Mouse (Mus musculus) midbrain, embryonic 12.5 days (tissue): ENCODE measurements around the gene Jag2. TPM values are rescaled to one million over a fixed set of nuclear protein-coding genes. Genes with fewer than 3 reads are reported as not detected.
A peak's percentile ranks its signal among the peaks of the same experiment; 100 is the strongest.

Experiments
- ATAC-seq: fragments of 200-750 bp; cut with Nextera tagmentation; 2 replicates; pipeline ENCODE4 v1.8.0; 2017; ENCODE audit warnings: low read depth, moderate TSS enrichment, moderate library complexity; ENCODE audit not compliant: low FRiP score
- H3K27ac ChIP-seq: fragments of 300-500 bp; sonication (generic); replicated peaks from 2 replicates; pipeline ENCODE4 v1.5.1; 2016; ENCODE audit warnings: mild to moderate bottlenecking
- H3K27me3 ChIP-seq: fragments of 300-500 bp; sonication (generic); 2 replicates; pipeline ENCODE4 v1.6.1; 2016; ENCODE audit warnings: mild to moderate bottlenecking
- H3K36me3 ChIP-seq: fragments of 300-500 bp; sonication (generic); 2 replicates; pipeline ENCODE4 v1.6.1; 2016
- H3K4me1 ChIP-seq: fragments of 300-500 bp; sonication (generic); 2 replicates; pipeline ENCODE4 v1.6.1; 2016
- H3K4me2 ChIP-seq: fragments of 300-500 bp; sonication (generic); replicated peaks from 2 replicates; pipeline ENCODE4 v1.6.1; 2016; ENCODE audit warnings: mild to moderate bottlenecking, moderate library complexity
- H3K4me3 ChIP-seq: fragments of 300-500 bp; sonication (generic); 2 replicates; pipeline ENCODE4 v1.5.1; 2016; ENCODE audit warnings: mild to moderate bottlenecking
- H3K9ac ChIP-seq: fragments of 300-500 bp; sonication (generic); replicated peaks from 2 replicates; pipeline ENCODE4 v1.6.1; 2016; ENCODE audit warnings: mild to moderate bottlenecking, moderate library complexity
- H3K9me3 ChIP-seq: fragments of 300-500 bp; sonication (generic); 2 replicates; pipeline ENCODE4 v1.6.1; 2016; ENCODE audit warnings: mild to moderate bottlenecking
- WGBS: fragments of 180-500 bp; shearing (Covaris S2); methylation state at CpG from one replicate; pipeline ENCODE4 v1.1.7; 2016; 5-methylcytosine and 5-hydroxymethylcytosine counted together
- polyA plus RNA-seq: library from polyadenylated mRNA; unstranded; fragments of >200 nt; fragmentation: Nextera tagmentation; extraction: Ambion mirVana; gene quantifications from 2 replicates; pipeline ENCODE4 v1.2.1, GENCODE M21; 2016

Gene Jag2
- polyA plus RNA-seq, 1 experiment from 2014 or later: 5.8 TPM

- H3K27me3 ChIP-seq: no peaks in the 10 kb centered on the region; the same call in 1 of the 2 replicates
- no peaks in the 10 kb centered on the region for H3K9me3 ChIP-seq
- H3K4me2 ChIP-seq: no peak overlapping the region
- H3K36me3 ChIP-seq: no peaks in the 10 kb centered on the region; the same call in 1 of the 2 replicates
- H3K4me1 ChIP-seq: peaks cover 24% of the 10 kb centered on the region
- H3K4me3 ChIP-seq: no peak overlapping the region
- 89% methylated on average over 3 of the region's 3 CpGs for WGBS
- H3K9ac ChIP-seq: no peak overlapping the region
- no peak for ATAC-seq
- H3K27ac ChIP-seq: no peak overlapping the region
These were observed 23.5 kb upstream of the Jag2 start for GRCm38 (mm10) chr12:112952926-112953565.

DNA sequence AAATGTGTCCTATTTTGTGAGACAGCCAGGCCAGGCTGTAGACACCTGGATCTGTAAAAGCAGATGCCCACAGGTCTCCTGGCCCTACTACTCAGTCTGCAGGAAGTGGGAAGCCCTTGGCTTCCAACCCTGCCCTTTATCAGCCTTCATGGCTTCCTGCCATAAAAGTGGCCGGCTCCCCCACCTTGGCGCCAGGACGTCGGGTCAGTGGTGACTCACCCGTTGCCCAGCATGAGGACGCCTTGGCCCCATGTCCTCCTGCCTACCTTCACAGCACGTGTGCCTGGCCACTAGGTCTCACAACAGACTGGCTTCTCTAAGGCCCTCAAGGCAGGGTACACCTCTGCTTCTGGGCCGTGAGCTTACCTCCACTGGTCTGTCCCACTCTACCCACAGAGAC is 22.9 kb upstream of the Jag2 start:
- H3K4me1 ChIP-seq: peaks cover 24% of the 10 kb centered on the region
- no peak overlapping the region for H3K27ac ChIP-seq
- no peak for ATAC-seq
- H3K9ac ChIP-seq: no peak overlapping the region
- no peak overlapping the region for H3K4me2 ChIP-seq
- 87% methylated on average over 8 of the region's 8 CpGs for WGBS
- no peak overlapping the region for H3K4me3 ChIP-seq
- H3K36me3 ChIP-seq: no peaks in the 10 kb centered on the region; the same call in 1 of the 2 replicates
- no peaks in the 10 kb centered on the region for H3K9me3 ChIP-seq
- H3K27me3 ChIP-seq: no peaks in the 10 kb centered on the region; the same call in 1 of the 2 replicates

- ATAC-seq: no peak
- Histone ChIP-seq H3K27ac (peak overlapping the region; percentile 86), H3K27me3 (no peaks in the 10 kb centered on the region; the same call in 1 of the 2 replicates), H3K9ac (peak overlapping the region; percentile 28; the same call in 1 of the 2 replicates), H3K4me1 (peaks cover 24% of the 10 kb centered on the region), H3K36me3 (no peaks in the 10 kb centered on the region; the same call in 1 of the 2 replicates), H3K4me2 (peak overlapping the region; percentile 88), H3K9me3 (no peaks in the 10 kb centered on the region), H3K4me3 (peak overlapping the region; percentile 63; the same call in 1 of the 2 replicates)
- WGBS: 22% methylated on average over 7 of the region's 7 CpGs
These were observed 21.7 kb upstream of the Jag2 start for GRCm38 (mm10) chr12:112951150-112951842.

GRCm38 (mm10) chr12:112950761-112951129 is 21.2 kb upstream of the Jag2 start:
- 11% methylated on average over 6 of the region's 6 CpGs for WGBS

DNA sequence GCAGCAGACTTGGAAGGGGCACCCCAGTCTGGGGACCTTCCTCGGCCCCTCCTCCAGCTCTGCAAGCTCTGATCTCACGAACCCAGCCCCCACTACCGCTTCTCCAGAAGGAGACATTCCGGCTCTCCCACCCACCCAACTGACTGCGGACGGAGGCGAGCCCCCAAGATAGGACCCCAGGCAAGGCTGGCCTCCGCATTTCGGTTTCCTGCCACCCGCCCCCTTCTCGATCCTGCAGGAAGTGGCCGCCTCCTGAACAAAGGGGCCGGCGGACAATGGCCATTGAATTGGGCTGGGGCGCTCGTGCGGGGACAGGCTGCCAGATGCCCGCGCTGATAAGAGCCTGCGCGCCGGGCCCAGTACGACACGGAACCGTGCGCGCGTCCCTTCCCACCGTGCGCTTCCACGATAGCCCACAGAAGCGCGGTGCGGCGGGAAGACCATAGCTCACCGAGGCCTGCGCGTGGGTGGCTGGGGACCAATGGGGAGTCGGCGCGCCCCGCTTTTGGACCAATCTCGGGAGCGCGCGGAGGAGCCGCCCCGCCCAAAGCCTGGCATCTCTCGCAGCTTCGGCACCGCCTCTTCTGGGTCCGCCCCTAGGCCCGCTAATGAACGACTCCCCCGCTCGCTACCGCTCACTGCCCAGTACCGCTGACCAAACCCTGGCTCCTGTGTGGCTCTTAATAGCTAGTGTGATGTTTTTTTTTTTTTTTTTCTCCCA is 20.6 kb upstream of the Jag2 start:
- Histone ChIP-seq H3K4me2 (peak overlapping the region; percentile 88), H3K9ac (peak overlapping the region; percentile 87), H3K4me1 (peaks cover 24% of the 10 kb centered on the region), H3K27me3 (no peaks in the 10 kb centered on the region; the same call in 1 of the 2 replicates), H3K36me3 (no peaks in the 10 kb centered on the region), H3K27ac (peak overlapping the region; percentile 86), H3K9me3 (no peaks in the 10 kb centered on the region), H3K4me3 (peak overlapping the region; percentile 63)
- ATAC-seq: peak; percentile 87
- WGBS: under 1% methylated on average over 58 of the region's 58 CpGs

More at GRCm38 (mm10) chr12:112950761-112951129, 21.2 kb upstream of the Jag2 start:
- ATAC-seq: peak; percentile 50
- H3K36me3 ChIP-seq: no peaks in the 10 kb centered on the region; the same call in 1 of the 2 replicates
- no peaks in the 10 kb centered on the region; the same call in 1 of the 2 replicates for H3K27me3 ChIP-seq
- peak overlapping the region; percentile 63 for H3K4me3 ChIP-seq
- peak overlapping the region; percentile 86 for H3K27ac ChIP-seq
- H3K9ac ChIP-seq: peak overlapping the region; percentile 28; the same call in 1 of the 2 replicates
- peaks cover 24% of the 10 kb centered on the region for H3K4me1 ChIP-seq
- no peaks in the 10 kb centered on the region for H3K9me3 ChIP-seq
- peak overlapping the region; percentile 88 for H3K4me2 ChIP-seq

- Histone ChIP-seq H3K4me3 (no peak overlapping the region), H3K4me1 (peaks cover 24% of the 10 kb centered on the region), H3K27ac (no peak overlapping the region), H3K27me3 (peaks cover 15% of the 10 kb centered on the region), H3K9me3 (no peaks in the 10 kb centered on the region), H3K36me3 (no peaks in the 10 kb centered on the region), H3K9ac (no peak overlapping the region), H3K4me2 (no peak overlapping the region)
- ATAC-seq: no peak
- WGBS: 24% methylated on average over 4 of the region's 4 CpGs
These were observed 17.7 kb upstream of the Jag2 start for GRCm38 (mm10) chr12:112947307-112947706.

GRCm38 (mm10) chr12:112943669-112944068 is 14.1 kb upstream of the Jag2 start:
- 85% methylated on average over 2 of the region's 2 CpGs for WGBS
- H3K4me1 ChIP-seq: peaks cover 24% of the 10 kb centered on the region

GRCm38 (mm10) chr12:112941776-112942713 is 12.5 kb upstream of the Jag2 start, which contains the start of gene Nudt14:
Gene Nudt14, minus strand, starts transcription at chr12:112942124.
- peak within 1 kb of the TSS; percentile 66 for H3K9ac ChIP-seq
- 2% methylated on average over 52 of the region's 58 CpGs for WGBS
- ATAC-seq: peak; percentile 76
- peak within 1 kb of the TSS; percentile 65 for H3K4me3 ChIP-seq
- H3K36me3 ChIP-seq: no peaks in the 10 kb centered on the region
- 0 out of 2 replicates have a peak within 1 kb of the TSS, but pooled peaks have one; percentile 43 for H3K27ac ChIP-seq
- no peaks in the 10 kb centered on the region for H3K9me3 ChIP-seq
- H3K4me2 ChIP-seq: peak within 1 kb of the TSS; percentile 69
- peaks cover 22% of the 10 kb centered on the region for H3K27me3 ChIP-seq
- H3K4me1 ChIP-seq: peaks cover 36% of the 10 kb centered on the region

More at GRCm38 (mm10) chr12:112943669-112944068, 14.1 kb upstream of the Jag2 start:
- H3K4me2 ChIP-seq: no peak overlapping the region
- no peaks in the 10 kb centered on the region for H3K9me3 ChIP-seq
- no peak overlapping the region for H3K27ac ChIP-seq
- H3K9ac ChIP-seq: no peak overlapping the region
- no peak for ATAC-seq
- no peaks in the 10 kb centered on the region for H3K36me3 ChIP-seq
- peaks cover 22% of the 10 kb centered on the region for H3K27me3 ChIP-seq
- no peak overlapping the region for H3K4me3 ChIP-seq

DNA sequence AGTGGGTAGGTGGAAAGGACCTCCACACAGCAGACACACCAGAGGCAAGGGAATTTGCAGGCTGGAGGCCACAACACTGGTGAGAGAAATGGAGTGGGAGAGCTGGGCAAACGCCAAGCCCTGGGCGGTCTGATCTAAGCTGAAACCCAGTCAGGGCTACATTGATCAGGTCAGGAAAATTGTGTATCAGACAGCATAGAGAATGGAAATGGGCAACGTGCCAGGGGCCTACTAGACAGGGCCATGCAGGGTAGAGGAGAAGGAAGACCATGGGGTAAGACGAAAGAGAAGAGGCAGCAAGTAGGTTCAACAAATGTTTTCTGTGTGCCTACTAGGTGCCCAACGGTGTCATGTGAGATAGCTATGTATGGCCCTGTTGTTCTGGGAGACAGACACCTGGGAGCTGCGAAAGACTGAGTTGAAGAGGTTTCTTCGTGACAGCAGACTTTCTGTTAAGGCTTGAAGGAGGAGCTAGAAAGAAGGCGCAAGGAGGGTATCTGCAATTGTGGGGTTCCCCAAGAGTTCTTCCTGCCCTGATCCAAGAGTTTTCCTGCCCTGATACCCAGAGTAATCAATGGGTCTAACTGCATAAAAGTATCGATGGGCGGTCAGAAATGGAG is 11.7 kb upstream of the Jag2 start:
- Histone ChIP-seq H3K9ac (peak overlapping the region; percentile 66; the same call in 1 of the 2 replicates), H3K4me1 (peaks cover 36% of the 10 kb centered on the region), H3K4me2 (peak overlapping the region; percentile 69), H3K27me3 (peaks cover 22% of the 10 kb centered on the region), H3K9me3 (no peaks in the 10 kb centered on the region), H3K27ac (no peak overlapping the region), H3K36me3 (no peaks in the 10 kb centered on the region), H3K4me3 (peak overlapping the region; percentile 65)
- WGBS: 48% methylated on average over 10 of the region's 10 CpGs
- ATAC-seq: peak; percentile 13; the same call in 1 of the 2 replicates

- WGBS: 84% methylated on average over 9 of the region's 9 CpGs
- H3K4me1 ChIP-seq: peaks cover 36% of the 10 kb centered on the region
- no peak overlapping the region for H3K9ac ChIP-seq
- 0 out of 2 replicates have a peak overlapping the region, but pooled peaks have one; percentile 69 for H3K4me2 ChIP-seq
- H3K9me3 ChIP-seq: no peaks in the 10 kb centered on the region
- peaks cover 22% of the 10 kb centered on the region for H3K27me3 ChIP-seq
- H3K36me3 ChIP-seq: no peaks in the 10 kb centered on the region
- ATAC-seq: no peak
- no peak overlapping the region for H3K27ac ChIP-seq
- 0 out of 2 replicates have a peak overlapping the region, but pooled peaks have one; percentile 65 for H3K4me3 ChIP-seq
These were observed 11.1 kb upstream of the Jag2 start for GRCm38 (mm10) chr12:112940710-112941109.
